Mouse (Mus musculus) T-helper 17 cell (primary cell): ENCODE results near the gene Ttc23.

Experiments
- in situ Hi-C, 2 experiments: fragments of 300-600 bp; cut with MboI, MseI; formaldehyde crosslinking; loops; 1 replicate in 1 of 2; 2 replicates in 1 of 2; pipeline ENCODE4 v1.15.1; 2025; ENCODE audit warnings: high pct_unique_total_duplicates in 2 of 2

The Ttc23 gene

GRCm38 (mm10) chr7:67647277-67647676, at the start of gene Ttc23:
Ttc23 (plus strand) TSS chr7:67647410.
- in situ Hi-C loops: loop anchor here in 1 of 2 experiments (10.0 to 25.0 kb wide), 2 partner anchors 810 to 962 kb away; partner anchors contain the start of genes Adamts17, Asb7 and Lins1

DNA sequence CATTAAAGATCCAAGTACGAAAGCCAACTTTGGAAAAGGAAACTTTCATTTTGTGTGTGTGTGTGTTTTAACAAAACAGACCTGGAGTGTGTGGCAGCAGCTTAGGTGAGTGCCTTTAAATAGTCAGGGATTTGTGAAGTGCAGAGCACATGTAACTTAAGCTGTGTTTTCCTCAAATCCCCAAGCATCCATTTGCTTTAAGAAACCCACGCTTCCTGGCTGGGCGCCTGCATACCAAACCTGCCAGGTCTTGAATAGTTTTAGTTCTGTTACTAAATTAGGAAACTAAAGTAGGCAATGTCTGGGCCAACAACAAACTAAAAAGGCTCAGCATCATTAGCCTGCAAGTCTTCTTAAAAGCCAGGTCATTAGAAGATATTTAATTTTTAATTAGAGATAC, 49.2 kb upstream of the Ttc23 start:
- in situ Hi-C loops: no loop called here

DNA sequence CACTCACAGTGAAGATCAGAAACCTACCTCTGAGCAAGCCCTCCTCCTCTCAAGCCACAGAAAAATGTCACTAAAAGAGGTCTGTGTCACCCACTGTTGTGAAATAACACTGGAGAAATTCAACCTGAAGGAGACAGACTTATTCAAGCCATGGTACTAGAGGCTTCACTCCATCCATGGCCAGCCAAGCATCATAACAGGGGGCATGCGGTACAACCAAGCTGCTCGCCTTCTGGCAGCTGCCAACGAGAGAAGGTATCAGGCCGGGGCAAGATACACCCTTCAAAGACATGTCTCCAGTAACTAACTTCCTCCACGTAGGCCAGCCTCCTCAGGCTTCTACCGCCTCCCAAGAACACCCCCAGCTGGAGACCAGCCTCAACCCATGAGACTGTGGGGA, 42.1 kb upstream of the Ttc23 start:
- in situ Hi-C loops: no loop called here

DNA sequence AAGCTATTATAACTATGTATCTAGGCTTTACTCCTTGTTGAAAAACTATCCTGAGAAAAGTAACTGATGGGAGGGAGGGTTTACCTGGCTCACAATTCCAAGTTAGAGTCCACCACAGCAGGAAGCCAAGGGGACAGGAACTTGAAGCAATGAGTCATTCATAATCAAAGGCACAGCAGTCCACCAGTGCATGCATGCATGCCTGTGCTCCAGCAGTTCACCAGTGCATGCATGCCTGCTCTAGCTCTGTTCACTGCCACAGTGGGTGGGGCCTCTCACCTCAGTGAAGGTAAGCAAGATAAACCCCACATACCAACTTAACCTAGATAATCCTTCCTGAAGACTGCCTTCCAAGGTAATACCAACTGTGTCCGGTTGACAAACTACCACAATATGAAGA, 41.0 kb upstream of the Ttc23 start:
- in situ Hi-C loops: no loop called here

- in situ Hi-C loops: no loop called here
These were observed 39.4 kb upstream of the Ttc23 start for GRCm38 (mm10) chr7:67607669-67608347.

DNA sequence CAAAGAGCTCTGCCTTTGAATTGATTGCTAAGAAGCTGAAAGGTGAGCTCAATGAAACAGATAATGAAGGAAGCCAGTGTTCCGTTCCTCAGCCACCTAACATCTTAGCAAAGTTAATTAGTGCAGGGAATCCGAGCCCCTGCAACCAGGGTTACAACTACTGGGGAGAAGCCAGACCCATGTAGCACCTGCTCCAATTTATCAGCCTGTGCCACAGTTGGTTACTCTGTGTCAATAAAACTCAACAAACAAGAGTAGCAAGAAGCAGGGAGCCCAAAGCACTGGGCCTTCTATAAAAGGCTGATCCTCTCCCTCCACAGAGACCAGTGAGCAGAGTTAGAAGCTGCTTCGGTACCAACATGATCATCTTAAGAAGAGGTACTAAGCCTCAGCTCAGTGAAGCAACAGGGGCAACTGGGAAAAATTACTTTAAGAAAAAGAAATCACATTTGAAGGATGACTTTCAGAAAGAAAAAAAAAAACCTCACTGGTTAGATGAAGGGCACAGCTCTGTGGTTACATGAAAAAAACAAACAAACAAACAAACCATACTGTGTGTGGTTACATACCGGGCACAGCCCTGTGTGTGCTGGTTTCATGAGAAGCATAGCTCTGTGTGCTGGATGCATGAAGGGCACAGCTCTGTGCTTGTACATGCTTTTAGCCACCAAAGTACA, 38.7 kb upstream of the Ttc23 start:
- in situ Hi-C loops: no loop called here

- in situ Hi-C loops: no loop called here
These were observed 33.3 kb upstream of the Ttc23 start for GRCm38 (mm10) chr7:67613795-67614463.

DNA sequence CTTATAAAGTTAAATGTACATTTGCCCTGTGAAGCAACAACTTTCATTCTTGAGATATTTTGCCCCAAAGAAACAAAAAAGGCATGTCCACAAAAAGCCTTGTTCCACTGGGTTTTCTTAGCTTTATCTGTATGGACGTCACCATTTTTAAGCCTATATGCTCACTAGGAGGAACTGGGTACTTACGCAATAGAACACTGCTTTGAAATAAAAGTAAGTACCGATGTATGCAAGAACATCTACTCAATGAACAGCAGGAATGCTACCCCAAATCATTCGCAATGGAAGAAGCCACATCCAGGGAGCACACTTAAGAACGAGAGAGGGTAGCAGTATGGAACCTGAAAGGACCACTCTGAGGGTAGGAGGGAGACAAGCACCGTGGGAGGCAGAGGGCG, 32.7 kb upstream of the Ttc23 start:
- in situ Hi-C loops: no loop called here

DNA sequence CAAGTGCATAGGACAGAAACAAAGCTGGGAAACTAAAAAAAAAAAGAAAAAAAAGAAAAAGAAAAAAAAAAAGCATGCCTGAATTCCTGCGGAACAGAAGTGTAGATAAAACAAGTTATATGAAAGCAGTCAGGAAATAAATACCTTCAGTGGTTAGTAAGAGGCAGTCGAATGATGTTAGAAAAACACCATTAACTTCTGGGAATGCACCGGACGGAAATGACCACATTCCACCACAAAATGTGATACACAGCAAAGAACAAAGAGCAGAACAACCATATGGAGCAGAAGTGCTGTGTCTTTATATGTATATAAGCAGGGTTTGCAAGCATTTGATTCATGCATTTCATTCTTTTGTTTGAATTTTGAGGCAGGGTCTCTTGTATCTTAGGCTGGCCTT, 30.3 kb upstream of the Ttc23 start:
- in situ Hi-C loops: no loop called here

GRCm38 (mm10) chr7:67617646-67618045, 29.6 kb upstream of the Ttc23 start:
- in situ Hi-C loops: no loop called here

GRCm38 (mm10) chr7:67618316-67618715, 28.9 kb upstream of the Ttc23 start:
- in situ Hi-C loops: no loop called here

DNA sequence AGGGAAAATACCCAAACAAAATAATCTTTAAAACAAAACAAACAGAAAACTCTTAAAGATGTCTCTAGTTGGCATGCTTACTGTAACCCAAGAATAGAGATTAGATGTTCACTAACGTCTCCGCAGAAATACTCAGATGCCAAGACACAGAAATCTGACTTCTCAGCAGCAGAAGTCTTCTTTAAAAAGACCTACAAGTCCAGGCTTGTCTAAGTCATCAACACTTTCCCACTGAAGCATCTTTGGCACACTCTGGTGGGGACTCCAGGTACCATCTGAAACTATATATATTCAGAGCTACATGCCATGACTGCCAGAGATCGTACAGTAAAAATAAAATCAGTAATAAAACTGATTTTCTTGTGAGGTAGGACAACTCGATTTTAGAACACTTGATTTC, 27.4 kb upstream of the Ttc23 start:
- in situ Hi-C loops: loop anchor here in 1 of 2 experiments (10.0 kb wide), 1 partner anchor 245 kb away; the partner anchor contains the start of gene Mef2a

DNA sequence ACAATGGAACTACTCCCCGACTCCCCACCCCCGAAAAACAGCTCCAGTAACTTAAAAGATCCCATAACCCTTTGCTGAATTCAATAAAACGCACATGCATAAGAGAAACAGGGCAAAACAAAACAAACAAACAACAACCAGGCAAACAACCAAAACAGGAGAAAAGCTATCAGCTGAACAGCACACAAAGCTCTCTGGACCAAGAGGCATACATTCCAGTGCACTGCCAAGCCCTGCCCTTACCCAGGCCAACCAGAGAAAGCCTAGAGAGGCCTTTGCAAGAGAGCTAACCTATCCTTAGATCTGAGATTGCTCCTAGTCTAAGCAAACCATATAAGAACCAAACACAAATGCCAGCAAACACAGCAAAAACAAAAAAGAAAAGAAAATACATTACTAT, 25.1 kb upstream of the Ttc23 start:
- in situ Hi-C loops: loop anchor here in 1 of 2 experiments (10.0 kb wide), 1 partner anchor 247 kb away; the partner anchor contains the start of gene Mef2a

DNA sequence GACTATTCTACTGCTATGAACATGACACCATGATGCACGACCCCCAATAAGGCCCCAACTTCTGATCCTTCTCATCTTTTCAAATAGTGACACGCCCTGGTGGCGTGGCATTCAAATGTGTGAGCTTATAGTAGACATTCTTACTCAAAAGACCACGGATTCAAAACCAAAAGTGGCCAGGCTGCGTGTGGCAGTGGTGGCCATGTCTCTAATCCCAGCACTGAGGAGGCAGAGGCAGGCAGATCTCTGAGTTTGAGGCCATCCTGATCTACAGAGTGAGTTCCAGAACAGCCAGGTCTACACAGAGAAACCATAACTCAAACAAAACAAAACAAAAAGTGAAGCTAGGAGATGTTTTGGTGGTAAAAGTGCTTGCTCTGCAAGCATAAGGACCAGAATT, 20.5 kb upstream of the Ttc23 start:
- in situ Hi-C loops: loop anchor here in 1 of 2 experiments (10.0 to 25.0 kb wide), 2 partner anchors 252 to 789 kb away; partner anchors contain the start of genes Adamts17 and Mef2a

DNA sequence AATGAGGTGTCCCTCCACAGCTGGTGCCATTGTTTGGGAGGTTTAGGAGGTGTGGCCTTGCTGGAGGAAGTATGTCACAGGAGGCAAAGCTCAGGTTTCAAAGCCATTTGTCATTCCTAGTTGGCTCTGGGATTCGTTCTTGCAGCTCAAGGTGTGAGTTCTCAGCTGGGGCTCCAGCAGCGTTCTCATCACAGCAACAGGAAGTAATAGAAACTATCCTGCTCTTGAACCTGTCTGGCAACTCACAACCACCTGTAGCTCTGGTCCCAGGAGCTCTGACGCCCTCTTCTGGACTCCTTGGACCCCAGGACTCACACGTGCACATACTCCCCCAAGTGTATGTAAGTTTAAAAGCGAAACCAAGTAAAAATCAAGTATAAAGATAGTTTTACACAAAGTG, 17.5 kb upstream of the Ttc23 start:
- in situ Hi-C loops: loop anchor here (5.0 to 25.0 kb wide), 6 partner anchors 255 to 925 kb away; partner anchors contain the start of genes Adamts17 (in 1 of the 2) and Mef2a (in 1 of the 2)

- in situ Hi-C loops: loop anchor here (5.0 to 25.0 kb wide), 5 partner anchors 289 to 926 kb away; partner anchors contain the start of gene Adamts17 (in 1 of the 2)
These were observed 16.4 kb upstream of the Ttc23 start for GRCm38 (mm10) chr7:67630817-67631216.

DNA sequence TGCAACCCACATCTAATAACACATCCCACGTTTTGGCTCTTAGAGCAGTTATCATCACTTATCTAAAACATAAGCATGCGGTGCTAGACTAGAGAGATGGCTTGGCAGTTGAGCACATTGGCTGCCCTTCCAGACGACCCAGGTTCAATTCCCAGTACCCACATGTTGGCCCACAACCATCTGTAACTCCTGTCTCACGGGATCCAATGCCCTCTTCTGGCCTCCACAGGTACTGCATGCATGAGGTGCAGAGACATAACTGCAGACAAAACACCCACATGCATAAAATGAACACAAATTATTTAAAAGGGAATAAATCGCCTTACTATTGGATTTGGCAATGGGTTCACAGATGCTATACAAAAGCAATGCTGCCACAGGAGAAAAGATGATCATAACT, 14.8 kb upstream of the Ttc23 start:
- in situ Hi-C loops: loop anchor here (5.0 to 25.0 kb wide), 5 partner anchors 290 to 928 kb away; partner anchors contain the start of gene Adamts17 (in 1 of the 2)

- in situ Hi-C loops: loop anchor here (5.0 to 25.0 kb wide), 5 partner anchors 292 to 929 kb away; partner anchors contain the start of gene Adamts17 (in 1 of the 2)
These were observed 13.0 kb upstream of the Ttc23 start for GRCm38 (mm10) chr7:67634210-67634609.

DNA sequence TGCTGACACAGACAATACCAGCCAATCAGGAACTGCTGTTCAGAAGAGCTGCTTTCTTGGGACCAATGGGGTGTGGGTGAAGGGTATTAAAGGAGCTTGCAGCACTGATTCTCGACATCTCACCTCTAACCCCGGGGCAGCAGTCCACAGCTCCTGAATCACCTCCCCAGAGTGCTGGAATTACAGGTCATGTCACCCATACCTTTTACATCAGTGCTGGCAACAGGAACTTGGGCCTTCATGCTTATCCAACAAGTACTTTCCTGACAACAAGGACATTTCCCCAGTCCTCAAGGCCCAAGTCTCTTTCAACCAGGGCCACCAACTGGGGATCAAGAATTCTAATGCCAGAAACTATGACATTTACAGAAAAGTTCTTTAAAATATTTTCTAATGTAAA, 11.0 kb upstream of the Ttc23 start:
- in situ Hi-C loops: loop anchor here (5.0 to 25.0 kb wide), 4 partner anchors 259 to 931 kb away; partner anchors contain the start of gene Adamts17 (in 1 of the 2)

- in situ Hi-C loops: loop anchor here (5.0 to 25.0 kb wide), 4 partner anchors 262 to 934 kb away; partner anchors contain the start of gene Adamts17 (in 1 of the 2)
These were observed 8.2 kb upstream of the Ttc23 start for GRCm38 (mm10) chr7:67639006-67639405.

DNA sequence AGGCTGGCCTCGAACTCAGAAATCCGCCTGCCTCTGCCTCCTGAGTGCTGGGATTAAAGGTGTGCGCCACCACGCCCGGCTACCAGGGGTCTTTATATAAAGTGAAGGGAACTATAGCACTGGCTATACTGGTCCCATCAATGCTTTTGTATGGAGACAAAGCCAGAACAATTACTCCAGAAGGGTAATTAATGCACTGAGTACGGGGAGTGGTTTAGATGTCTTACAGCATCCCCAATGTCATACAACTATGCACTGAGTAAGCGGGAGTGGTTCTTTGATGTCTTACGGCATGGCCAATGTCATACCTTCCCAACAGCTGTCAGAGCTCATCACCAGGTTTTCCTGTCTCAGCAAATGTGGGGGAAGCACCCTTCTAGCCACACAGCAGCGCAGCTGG, 4.3 kb upstream of the Ttc23 start:
- in situ Hi-C loops: loop anchor here in 1 of 2 experiments (10.0 to 25.0 kb wide), 2 partner anchors 806 to 958 kb away; partner anchors contain the start of genes Adamts17, Asb7 and Lins1
